Mouse (Mus musculus) hematopoietic stem cell, adult 5-6 weeks (primary cell): Measurements from ENCODE around the gene Spem1. TPM values are rescaled to one million over a fixed set of nuclear protein-coding genes. Genes with fewer than 3 reads are reported as not detected.
A peak's percentile ranks its signal among the peaks of the same experiment; 100 is the strongest.

Experiments
- ATAC-seq, 2 experiments: fragments of 125-278 bp in 1 of 2; replicated peaks in 1 of 2; 2 replicates each; pipeline ENCODE4 v1.8.0; 2016 to 2017; ENCODE audit warnings: inconsistent platforms in 2 of 2, mild to moderate bottlenecking in 2 of 2, moderate number of reproducible peaks in 2 of 2, low read depth in 1 of 2, moderate TSS enrichment in 1 of 2; ENCODE audit not compliant: low FRiP score in 2 of 2, poor library complexity in 2 of 2, severe bottlenecking in 2 of 2, insufficient read depth in 1 of 2, low TSS enrichment in 1 of 2
- total RNA-seq: library from RNA; stranded (forward); fragments of 172-1452, 232-1000 nt; gene quantifications from 2 replicates; pipeline ENCODE4 v1.2.3, GENCODE M21; 2017

Spem1 gene
- total RNA-seq, 1 experiment from 2014 or later: not detected

DNA sequence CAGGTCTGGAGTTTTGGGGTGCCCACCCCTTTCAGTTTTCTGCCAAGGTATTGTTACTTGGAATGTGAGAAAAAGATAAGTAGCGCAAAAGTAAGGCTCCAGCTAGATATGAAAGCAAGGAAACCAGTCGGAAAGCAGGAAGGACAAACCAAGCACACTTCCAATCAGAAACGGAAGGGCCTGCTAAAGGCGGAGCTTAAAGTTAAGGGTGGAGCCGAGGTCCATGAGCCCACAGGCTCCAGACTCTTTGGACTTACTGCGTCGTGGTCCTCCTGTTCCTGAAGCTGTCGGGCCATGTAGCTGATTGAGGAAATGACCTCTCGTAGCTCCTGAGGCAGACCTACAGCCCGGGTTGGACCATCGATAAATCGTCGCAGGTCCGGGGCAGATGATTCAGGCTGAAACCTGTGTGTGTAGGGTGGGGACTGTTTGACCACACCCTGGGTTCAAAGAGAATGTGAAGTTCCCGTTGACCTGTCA, 37.1 kb downstream of the Spem1 start:
- ATAC-seq: peak in 1 of 2 experiments; percentile 56; a peak in 1 of 4 replicates

DNA sequence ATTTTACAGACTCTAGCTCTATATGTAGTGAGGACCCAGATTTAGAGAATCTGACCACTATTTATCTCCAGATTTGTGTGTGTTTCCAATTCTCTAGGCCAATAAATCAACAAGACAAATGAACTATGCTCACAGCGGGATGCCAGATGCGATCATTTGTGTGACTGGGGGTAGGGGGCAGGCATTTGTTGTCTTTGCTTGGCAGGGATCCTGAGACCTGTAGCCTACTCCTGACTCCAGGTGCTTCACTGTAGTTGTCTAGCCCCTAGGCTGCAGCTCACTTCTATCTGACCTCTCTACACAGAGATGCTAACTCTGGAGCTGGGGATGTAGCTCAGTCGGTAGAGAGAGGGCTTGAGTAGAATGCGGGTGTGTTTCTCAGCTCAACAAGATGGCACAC, 40.2 kb downstream of the Spem1 start:
- ATAC-seq: no peak

DNA sequence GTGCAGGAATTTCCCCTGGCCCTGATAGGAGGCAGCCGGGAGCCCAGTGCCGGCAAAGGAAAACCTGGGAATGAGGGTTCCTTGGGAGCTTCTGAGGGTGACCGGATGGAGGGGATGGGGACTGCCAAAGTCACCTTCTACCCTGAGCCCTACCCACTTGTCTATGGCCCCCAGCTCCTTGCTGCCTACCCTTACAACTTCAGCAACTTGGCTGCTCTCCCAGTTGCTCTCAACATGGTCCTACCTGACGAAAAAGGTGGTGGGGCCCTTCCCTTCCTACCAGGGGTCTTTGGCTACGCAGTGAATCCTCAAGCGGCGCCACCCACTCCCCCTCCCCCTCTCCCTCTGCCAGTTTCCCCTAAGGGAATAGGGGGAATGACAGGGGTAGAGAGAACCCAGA, 43.0 kb downstream of the Spem1 start:
- ATAC-seq: no peak

DNA sequence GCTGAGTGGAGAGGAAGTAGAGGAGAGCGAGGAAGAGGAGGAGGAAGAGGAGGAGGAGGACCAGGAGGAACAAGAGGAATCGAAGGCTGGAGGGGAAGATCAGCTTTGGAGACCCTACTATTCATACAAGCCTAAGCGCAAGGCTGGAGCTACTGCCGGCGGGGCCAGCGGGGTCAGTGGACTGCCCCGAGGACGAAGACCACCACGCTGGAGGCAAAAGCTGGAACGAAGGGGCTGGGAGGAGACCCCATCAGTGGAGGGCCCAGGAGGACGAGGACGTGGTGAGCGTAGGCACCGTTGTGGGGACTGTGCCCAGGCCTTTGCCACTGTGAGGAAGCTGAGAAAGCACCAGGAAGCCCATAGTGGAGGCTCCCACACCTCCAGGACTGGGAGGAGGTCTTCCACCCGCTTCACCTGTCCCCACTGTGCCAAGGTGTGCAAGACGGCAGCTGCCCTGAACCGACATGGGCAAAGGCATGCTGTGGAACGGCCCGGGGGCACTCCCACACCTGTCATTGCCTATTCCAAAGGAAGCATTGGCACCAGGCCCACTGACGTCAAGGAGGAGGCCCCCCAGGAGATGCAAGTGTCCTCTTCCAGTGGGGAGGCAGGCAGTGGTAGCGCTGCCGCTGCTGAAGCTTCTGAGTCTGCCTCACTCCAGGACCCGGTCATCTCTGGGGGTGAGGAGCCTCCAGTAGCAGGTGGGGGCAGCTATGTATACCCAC, 43.6 kb downstream of the Spem1 start:
- no peak; a peak in 1 of 4 replicates for ATAC-seq

DNA sequence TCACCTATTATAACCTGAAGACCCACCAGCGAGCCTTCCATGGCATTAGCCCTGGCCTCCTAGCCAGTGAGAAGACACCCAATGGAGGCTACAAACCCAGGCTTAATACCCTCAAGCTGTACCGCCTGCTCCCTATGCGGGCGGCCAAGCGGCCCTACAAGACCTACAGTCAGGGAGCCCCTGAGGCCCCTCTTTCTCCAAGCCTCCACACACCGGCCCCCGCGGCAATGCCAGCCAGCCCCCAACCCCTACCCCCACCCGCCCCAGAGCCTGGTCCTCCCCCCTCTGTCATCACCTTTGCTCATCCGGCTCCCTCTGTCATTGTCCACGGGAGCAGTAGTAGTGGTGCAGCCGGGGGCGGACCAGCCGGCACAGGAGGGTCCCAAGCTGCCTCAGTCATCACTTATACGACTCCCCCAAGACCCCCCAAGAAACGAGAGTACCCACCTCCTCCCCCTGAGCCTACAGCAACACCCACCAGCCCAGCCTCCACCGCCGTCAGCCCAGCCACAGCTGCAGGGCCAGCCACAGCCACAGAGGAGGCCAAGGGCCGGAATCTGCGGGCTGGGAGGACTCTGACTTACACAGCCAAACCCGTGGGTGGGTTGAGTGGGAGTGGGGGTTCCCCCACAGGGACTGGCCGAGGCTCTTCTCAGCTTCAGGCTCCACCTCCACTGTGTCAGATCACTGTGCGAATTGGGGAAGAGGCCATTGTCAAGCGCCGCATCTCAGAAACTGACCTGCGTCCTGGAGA, 44.3 kb downstream of the Spem1 start:
- ATAC-seq: peak; percentile 12 to 40; a peak in 2 of 4 replicates

DNA sequence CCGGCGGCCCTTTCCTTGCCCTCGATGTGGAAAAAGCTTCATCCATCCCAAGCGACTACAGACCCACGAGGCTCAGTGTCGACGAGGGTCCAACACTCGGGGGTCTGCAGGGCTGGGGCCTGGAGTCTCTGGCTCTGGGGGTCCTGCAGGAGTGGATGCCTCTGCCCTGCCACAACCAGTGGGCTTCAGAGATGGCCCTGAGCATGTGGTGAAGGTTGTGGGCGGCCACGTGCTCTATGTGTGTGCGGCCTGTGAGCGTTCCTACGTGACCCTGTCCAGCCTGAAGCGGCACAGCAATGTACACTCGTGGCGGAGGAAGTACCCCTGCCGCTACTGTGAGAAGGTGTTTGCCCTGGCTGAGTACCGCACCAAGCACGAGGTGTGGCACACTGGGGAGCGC, 45.5 kb downstream of the Spem1 start:
- no peak for ATAC-seq

DNA sequence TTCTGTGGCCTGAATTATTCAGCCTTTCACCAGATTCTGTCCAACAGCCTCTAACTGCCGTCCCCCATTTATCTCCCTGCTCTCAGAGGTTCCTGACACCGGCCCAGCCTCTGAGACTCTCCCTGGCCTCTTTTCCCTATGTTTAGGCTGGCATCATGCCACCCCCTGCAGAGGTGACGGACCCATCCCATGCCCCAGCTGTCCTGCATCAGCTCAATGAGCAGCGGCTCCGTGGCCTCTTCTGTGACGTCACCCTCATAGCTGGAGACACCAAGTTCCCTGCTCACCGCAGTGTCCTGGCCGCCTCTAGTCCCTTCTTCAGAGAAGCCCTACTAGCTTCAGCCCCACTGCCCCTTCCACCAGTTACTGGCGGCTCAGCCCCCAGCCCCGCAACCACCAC, 46.3 kb downstream of the Spem1 start:
- ATAC-seq: no peak

DNA sequence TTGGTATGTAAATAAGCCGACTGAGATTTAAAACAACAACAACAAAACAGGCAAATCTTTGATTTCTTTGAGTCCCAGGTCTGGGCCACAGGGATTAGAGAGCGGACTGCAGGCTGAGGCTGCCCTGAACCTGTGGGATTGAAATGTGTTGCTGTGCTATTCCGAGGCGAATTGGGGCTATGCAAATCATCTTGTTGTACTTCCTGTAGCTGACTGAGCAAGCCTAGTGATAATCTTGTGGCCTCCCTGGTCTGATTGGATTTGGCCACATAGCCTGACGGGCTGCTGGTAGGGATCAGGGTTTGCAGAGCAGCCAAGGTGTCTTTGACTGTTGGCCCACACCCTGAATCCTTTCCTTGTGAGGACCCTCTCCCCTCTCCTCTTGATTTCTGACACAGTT, 47.0 kb downstream of the Spem1 start:
- no peak for ATAC-seq

Other genes starting within 250 kb of the Spem1 start
- gene Wrap53, start 241.9 kb downstream of the Spem1 start, total RNA-seq: 4.6 and 6.4 TPM in 2 replicates
- 68.4 and 96.6 TPM in 2 replicates for gene Trp53, start 241.8 kb downstream of the Spem1 start, total RNA-seq
- gene Atp1b2, start 216.2 kb downstream of the Spem1 start, total RNA-seq: 1.0 and 7.6 TPM in 2 replicates
- gene Shbg, start 204.3 kb downstream of the Spem1 start, total RNA-seq: not detected in 2 replicates
- 1.4 TPM in 1 of 2 replicates, not detected in the other for gene Sat2, start 200.2 kb downstream of the Spem1 start, total RNA-seq
- 51.2 and 60.8 TPM in 2 replicates for gene Fxr2, start 189.2 kb downstream of the Spem1 start, total RNA-seq
- 1.5 TPM in 1 of 2 replicates, not detected in the other for gene Sox15, start 166.9 kb downstream of the Spem1 start, total RNA-seq
- gene Mpdu1, start 159.5 kb downstream of the Spem1 start, total RNA-seq: 41.3 and 73.7 TPM in 2 replicates
- 11.4 and 16.7 TPM in 2 replicates for gene Cd68, start 156.0 kb downstream of the Spem1 start, total RNA-seq
- 838 and 888 TPM in 2 replicates for gene Eif4a1, start 149.8 kb downstream of the Spem1 start, total RNA-seq
- 99.1 and 105 TPM in 2 replicates for gene Senp3, start 140.1 kb downstream of the Spem1 start, total RNA-seq
- gene Tnfsf13, start 136.4 kb downstream of the Spem1 start, total RNA-seq: 13.9 and 15.9 TPM in 2 replicates
- 1.4 and 3.3 TPM in 2 replicates for gene Tnfsf12, start 126.3 kb downstream of the Spem1 start, total RNA-seq
- 1.5 and 2.9 TPM in 2 replicates for gene Tnfsfm13, start 126.1 kb downstream of the Spem1 start, total RNA-seq
- gene Polr2a, start 63.5 kb downstream of the Spem1 start, total RNA-seq: 11.3 and 55.7 TPM in 2 replicates
- gene Slc35g3, start 60.2 kb downstream of the Spem1 start, total RNA-seq: not detected in 2 replicates
- 4.4 and 6.9 TPM in 2 replicates for gene Zbtb4, start 56.3 kb downstream of the Spem1 start, total RNA-seq
- 11.4 and 21.2 TPM in 2 replicates for gene Chrnb1, start 26.2 kb downstream of the Spem1 start, total RNA-seq
- gene Fgf11, start 20.3 kb downstream of the Spem1 start, total RNA-seq: 3.9 and 5.4 TPM in 2 replicates
- gene Tmem102, start 16.6 kb downstream of the Spem1 start, total RNA-seq: 0.30 and 1.0 TPM in 2 replicates
- not detected in 2 replicates for gene Gm39566, start 6.9 kb downstream of the Spem1 start, total RNA-seq
- not detected in 2 replicates for gene Spem2, start 3.7 kb downstream of the Spem1 start, total RNA-seq
- 8.7 and 17.8 TPM in 2 replicates for gene Nlgn2, start 15.6 kb upstream of the Spem1 start, total RNA-seq
- 130 and 149 TPM in 2 replicates for gene Tmem256, start 16.3 kb upstream of the Spem1 start, total RNA-seq
- 27.2 and 33.3 TPM in 2 replicates for gene Plscr3, start 24.2 kb upstream of the Spem1 start, total RNA-seq
- 0.50 and 4.4 TPM in 2 replicates for gene Tnk1, start 36.5 kb upstream of the Spem1 start, total RNA-seq
- gene Tmem95, start 55.8 kb upstream of the Spem1 start, total RNA-seq: not detected in 2 replicates
- gene Kctd11, start 59.2 kb upstream of the Spem1 start, total RNA-seq: 1.3 and 2.7 TPM in 2 replicates
- 136 and 171 TPM in 2 replicates for gene Acap1, start 73.4 kb upstream of the Spem1 start, total RNA-seq
- 12.1 and 33.3 TPM in 2 replicates for gene 2810408A11Rik, start 78.8 kb upstream of the Spem1 start, total RNA-seq
- gene Neurl4, start 78.9 kb upstream of the Spem1 start, total RNA-seq: 23.3 and 34.1 TPM in 2 replicates
- 37.0 and 64.9 TPM in 2 replicates for gene Gps2, start 91.7 kb upstream of the Spem1 start, total RNA-seq
- 553 and 938 TPM in 2 replicates for gene Eif5a, start 99.8 kb upstream of the Spem1 start, total RNA-seq
- 0.60 TPM in 1 of 2 replicates, not detected in the other for gene Ybx2, start 113.6 kb upstream of the Spem1 start, total RNA-seq
- gene Slc2a4, start 126.0 kb upstream of the Spem1 start, total RNA-seq: not detected in 2 replicates
- gene Cldn7, start 142.6 kb upstream of the Spem1 start, total RNA-seq: 0.31 and 6.3 TPM in 2 replicates
- gene Ctdnep1, start 159.0 kb upstream of the Spem1 start, total RNA-seq: 17.3 and 21.4 TPM in 2 replicates
- gene Elp5, start 160.3 kb upstream of the Spem1 start, total RNA-seq: 48.6 and 59.9 TPM in 2 replicates
- 211 and 252 TPM in 2 replicates for gene Gabarap, start 169.0 kb upstream of the Spem1 start, total RNA-seq
- 44.2 and 45.3 TPM in 2 replicates for gene Phf23, start 173.6 kb upstream of the Spem1 start, total RNA-seq
- 22.6 and 35.9 TPM in 2 replicates for gene Dvl2, start 178.4 kb upstream of the Spem1 start, total RNA-seq
- gene Acadvl, start 193.2 kb upstream of the Spem1 start, total RNA-seq: 42.8 and 51.7 TPM in 2 replicates
- 9.3 and 10.0 TPM in 2 replicates for gene Dlg4, start 194.8 kb upstream of the Spem1 start, total RNA-seq
- 1.1 TPM in 1 of 2 replicates, not detected in the other for gene Asgr1, start 231.9 kb upstream of the Spem1 start, total RNA-seq